Mouse (Mus musculus) forebrain, embryonic 16.5 days (tissue): ENCODE data around the gene Fgf12. TPM values are rescaled to one million over a fixed set of nuclear protein-coding genes. Genes with fewer than 3 reads are reported as not detected.
A peak's percentile ranks its signal among the peaks of the same experiment; 100 is the strongest.

Experiments
- ATAC-seq: fragments of 200-750 bp; cut with Nextera tagmentation; 2 replicates; pipeline ENCODE4 v1.8.0; 2017; ENCODE audit warnings: mild to moderate bottlenecking, moderate library complexity
- H3K27ac ChIP-seq: fragments of 300-500 bp; sonication (generic); 2 replicates; pipeline ENCODE4 v1.5.1; 2014; ENCODE audit warnings: low read length, control low read depth
- H3K27me3 ChIP-seq: fragments of 300-500 bp; sonication (generic); replicated peaks from 2 replicates; pipeline ENCODE4 v1.6.1; 2014; ENCODE audit warnings: low read length; ENCODE audit not compliant: control insufficient read depth, insufficient read depth
- H3K36me3 ChIP-seq: fragments of 300-500 bp; sonication (generic); 2 replicates; pipeline ENCODE4 v1.6.1; 2014; ENCODE audit not compliant: control insufficient read depth, insufficient read depth
- H3K4me1 ChIP-seq: fragments of 300-500 bp; sonication (generic); replicated peaks from 2 replicates; pipeline ENCODE4 v1.6.1; 2014; ENCODE audit warnings: low read length; ENCODE audit not compliant: control insufficient read depth, insufficient read depth
- H3K4me2 ChIP-seq: fragments of 300-500 bp; sonication (generic); 2 replicates; pipeline ENCODE4 v1.6.1; 2014; ENCODE audit warnings: mild to moderate bottlenecking, low read length, control low read depth
- H3K4me3 ChIP-seq: fragments of 300-500 bp; sonication (generic); replicated peaks from 2 replicates; pipeline ENCODE4 v1.5.1; 2014; ENCODE audit warnings: mild to moderate bottlenecking, low read length, control low read depth
- H3K9ac ChIP-seq: fragments of 300-500 bp; sonication (generic); replicated peaks from 2 replicates; pipeline ENCODE4 v1.6.1; 2014; ENCODE audit warnings: low read depth, low read length, control low read depth
- H3K9me3 ChIP-seq: fragments of 300-500 bp; sonication (generic); 2 replicates; pipeline ENCODE4 v1.6.1; 2016; ENCODE audit warnings: low read length; ENCODE audit not compliant: control insufficient read depth
- WGBS: fragments of 180-500 bp; shearing (Covaris S2); extraction: QIAGEN DNeasy Blood & Tissue Kit; methylation state at CpG from one replicate; pipeline ENCODE4 v1.1.7; 2014; 5-methylcytosine and 5-hydroxymethylcytosine counted together
- polyA plus RNA-seq: library from polyadenylated mRNA; unstranded; fragments of >200 nt; fragmentation: Nextera tagmentation; extraction: Ambion mirVana; gene quantifications from 2 replicates; pipeline ENCODE4 v1.2.1, GENCODE M21; 2015

The Fgf12 gene
- polyA plus RNA-seq, 1 experiment from 2014 or later, result 25.4 TPM

GRCm38 (mm10) chr16:28407892-28408291 is 345.0 kb downstream of the Fgf12 start:
- Histone ChIP-seq H3K27me3 (no peaks in the 10 kb centered on the region), H3K4me3 (no peak overlapping the region), H3K4me2 (no peak overlapping the region), H3K4me1 (0 out of 2 replicates have a peak, but pooled peaks cover 6% of the 10 kb centered on the region), H3K9me3 (no peaks in the 10 kb centered on the region), H3K27ac (no peak overlapping the region), H3K36me3 (no peaks in the 10 kb centered on the region), H3K9ac (no peak overlapping the region)
- no peak for ATAC-seq
- WGBS, result 63% methylated on average over 2 of the region's 2 CpGs

GRCm38 (mm10) chr16:28404156-28404555 is 348.7 kb downstream of the Fgf12 start:
- Histone ChIP-seq H3K27ac (no peak overlapping the region), H3K4me2 (no peak overlapping the region), H3K36me3 (no peaks in the 10 kb centered on the region), H3K27me3 (no peaks in the 10 kb centered on the region), H3K4me1 (peaks cover 7% of the 10 kb centered on the region; the same call in 1 of the 2 replicates), H3K9ac (no peak overlapping the region), H3K4me3 (no peak overlapping the region), H3K9me3 (no peaks in the 10 kb centered on the region)
- 94% methylated on average over 1 of the region's 1 CpGs for WGBS
- ATAC-seq, result no peak

GRCm38 (mm10) chr16:28402701-28403100 is 350.2 kb downstream of the Fgf12 start:
- Histone ChIP-seq H3K9ac (no peak overlapping the region), H3K36me3 (no peaks in the 10 kb centered on the region), H3K27me3 (no peaks in the 10 kb centered on the region), H3K27ac (no peak overlapping the region), H3K4me2 (no peak overlapping the region), H3K4me1 (peaks cover 7% of the 10 kb centered on the region; the same call in 1 of the 2 replicates), H3K9me3 (no peaks in the 10 kb centered on the region), H3K4me3 (no peak overlapping the region)
- peak; percentile 88 for ATAC-seq
- WGBS, result 43% methylated on average over 4 of the region's 4 CpGs

GRCm38 (mm10) chr16:28391283-28391682 is 361.6 kb downstream of the Fgf12 start:
- no peaks in the 10 kb centered on the region for H3K9me3 ChIP-seq
- no peak overlapping the region for H3K27ac ChIP-seq
- H3K36me3 ChIP-seq, result no peaks in the 10 kb centered on the region
- H3K9ac ChIP-seq, result no peak overlapping the region
- WGBS, result 76% methylated on average over 5 of the region's 5 CpGs
- H3K4me2 ChIP-seq, result no peak overlapping the region
- no peak overlapping the region for H3K4me3 ChIP-seq
- no peaks in the 10 kb centered on the region for H3K27me3 ChIP-seq
- peak; percentile 52; the same call in 1 of the 2 replicates for ATAC-seq
- no peaks in the 10 kb centered on the region; the same call in 1 of the 2 replicates for H3K4me1 ChIP-seq

GRCm38 (mm10) chr16:28389114-28389513 is 363.8 kb downstream of the Fgf12 start:
- ATAC-seq, result no peak
- Histone ChIP-seq H3K27ac (no peak overlapping the region), H3K4me3 (no peak overlapping the region), H3K4me2 (no peak overlapping the region), H3K9ac (no peak overlapping the region), H3K27me3 (no peaks in the 10 kb centered on the region), H3K36me3 (no peaks in the 10 kb centered on the region), H3K9me3 (no peaks in the 10 kb centered on the region), H3K4me1 (no peaks in the 10 kb centered on the region; the same call in 1 of the 2 replicates)
- WGBS, result 88% methylated on average over 4 of the region's 4 CpGs

- H3K27me3 ChIP-seq, result no peaks in the 10 kb centered on the region
- no peaks in the 10 kb centered on the region for H3K9me3 ChIP-seq
- ATAC-seq, result peak; percentile 62; the same call in 1 of the 2 replicates
- H3K4me2 ChIP-seq, result no peak overlapping the region
- no peaks in the 10 kb centered on the region for H3K4me1 ChIP-seq
- H3K36me3 ChIP-seq, result no peaks in the 10 kb centered on the region
- no peak overlapping the region for H3K27ac ChIP-seq
- H3K9ac ChIP-seq, result no peak overlapping the region
- 79% methylated on average over 2 of the region's 2 CpGs for WGBS
- H3K4me3 ChIP-seq, result no peak overlapping the region
Measured at GRCm38 (mm10) chr16:28374790-28375189, 378.1 kb downstream of the Fgf12 start.

- Histone ChIP-seq H3K36me3 (no peaks in the 10 kb centered on the region), H3K9ac (no peak overlapping the region), H3K9me3 (no peaks in the 10 kb centered on the region), H3K4me2 (no peak overlapping the region), H3K4me1 (no peaks in the 10 kb centered on the region), H3K27ac (no peak overlapping the region), H3K27me3 (no peaks in the 10 kb centered on the region), H3K4me3 (no peak overlapping the region)
- no peak for ATAC-seq
Measured at GRCm38 (mm10) chr16:28373311-28373710, 379.6 kb downstream of the Fgf12 start.

GRCm38 (mm10) chr16:28350624-28351023 is 402.2 kb downstream of the Fgf12 start:
- H3K4me1 ChIP-seq, result no peaks in the 10 kb centered on the region
- no peak overlapping the region for H3K4me2 ChIP-seq
- no peak overlapping the region for H3K27ac ChIP-seq
- peak; percentile 38; the same call in 1 of the 2 replicates for ATAC-seq
- no peaks in the 10 kb centered on the region for H3K36me3 ChIP-seq
- H3K9ac ChIP-seq, result no peak overlapping the region
- H3K27me3 ChIP-seq, result no peaks in the 10 kb centered on the region
- 65% methylated on average over 2 of the region's 2 CpGs for WGBS
- H3K9me3 ChIP-seq, result no peaks in the 10 kb centered on the region
- no peak overlapping the region for H3K4me3 ChIP-seq

GRCm38 (mm10) chr16:28345323-28345722 is 407.5 kb downstream of the Fgf12 start:
- Histone ChIP-seq H3K27ac (no peak overlapping the region), H3K27me3 (no peaks in the 10 kb centered on the region), H3K4me1 (no peaks in the 10 kb centered on the region; the same call in 1 of the 2 replicates), H3K4me3 (no peak overlapping the region), H3K36me3 (no peaks in the 10 kb centered on the region), H3K9ac (no peak overlapping the region), H3K4me2 (no peak overlapping the region), H3K9me3 (no peaks in the 10 kb centered on the region)
- WGBS, result 54% methylated on average over 6 of the region's 6 CpGs
- peak; percentile 92 for ATAC-seq

- Histone ChIP-seq H3K9ac (no peak overlapping the region), H3K27ac (no peak overlapping the region), H3K4me2 (no peak overlapping the region), H3K4me3 (no peak overlapping the region), H3K36me3 (no peaks in the 10 kb centered on the region), H3K4me1 (no peaks in the 10 kb centered on the region), H3K9me3 (no peaks in the 10 kb centered on the region), H3K27me3 (no peaks in the 10 kb centered on the region)
- no peak for ATAC-seq
- WGBS, result 94% methylated on average over 1 of the region's 1 CpGs
Measured at GRCm38 (mm10) chr16:28337930-28338329, 414.9 kb downstream of the Fgf12 start.
